Mouse (Mus musculus) ES-E14 (cell line): ENCODE data around the gene Sbf2.

Experiments
- MAFK ChIP-seq: IDR thresholded peaks from 2 replicates; pipeline ENCODE4 v1.6.1; 2014; ENCODE audit warnings: mild to moderate bottlenecking, low read depth, low read length, inconsistent platforms; ENCODE audit not compliant: insufficient read depth
- ZNF384 ChIP-seq: IDR thresholded peaks from 2 replicates; pipeline ENCODE4 v1.6.1; 2012; ENCODE audit warnings: low read depth, low read length, inconsistent platforms

- no peak for TF ChIP-seq MAFK
- TF ChIP-seq ZNF384, result no peak
Measured at GRCm38 (mm10) chr7:110277734-110278245, 336.9 kb downstream of the Sbf2 start.
